Mouse (Mus musculus) thymus, adult 2 months (tissue): ENCODE measurements at regions not wholly inside any gene's neighbourhood (a gene's known extent, or its start where the extent isn't known, plus 50 kb on each side); places are given as distances from the start of the nearest gene placed in this dataset.

Experiments used
- CTCF ChIP-seq: fragments of 200-500 bp; IDR thresholded peaks from 2 replicates; pipeline ENCODE4 v1.5.1; 2012; ENCODE audit warnings: mild to moderate bottlenecking, control low read depth, low read length, moderate library complexity, borderline replicate concordance; ENCODE audit not compliant: control insufficient read depth, poor library complexity, insufficient read depth; ENCODE audit errors: extremely low read depth
- POLR2A ChIP-seq: fragments of 200-500 bp; IDR thresholded peaks from 2 replicates; pipeline ENCODE4 v1.6.1; 2012; ENCODE audit warnings: mild to moderate bottlenecking, low read length, control low read depth, moderate library complexity; ENCODE audit not compliant: control insufficient read depth, poor library complexity, insufficient read depth; ENCODE audit errors: extremely low read depth

DNA sequence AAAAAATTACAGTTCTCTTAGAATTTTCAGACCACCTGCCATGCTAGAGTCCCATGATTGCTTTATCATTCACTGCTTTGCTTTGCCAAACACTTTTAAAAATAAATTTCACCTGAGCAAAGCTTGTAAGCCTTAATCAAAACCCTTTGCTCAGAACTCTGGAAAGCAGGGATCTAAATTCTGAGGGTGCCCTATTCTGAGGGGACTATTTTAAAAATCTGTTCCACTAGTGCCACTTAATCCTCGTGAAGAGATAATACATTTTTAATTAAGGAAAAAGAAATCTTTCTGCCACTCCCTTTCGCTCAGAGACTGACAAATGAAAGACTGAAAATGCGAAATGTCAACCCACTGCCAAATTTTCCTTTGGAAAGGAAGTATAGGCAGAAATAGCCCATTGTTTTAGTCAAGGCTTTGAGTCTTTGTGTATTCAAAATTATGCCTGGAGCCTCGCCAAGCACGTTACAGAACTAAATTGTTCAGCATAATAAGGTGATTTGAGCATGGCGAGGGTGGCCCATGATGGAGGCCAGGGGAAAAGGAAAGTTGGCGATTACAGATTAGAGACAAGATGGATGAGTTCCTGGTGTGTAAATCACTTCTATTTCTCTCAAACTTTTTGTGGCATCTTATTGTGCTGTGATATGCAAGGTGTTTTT lies 197.4 kb upstream of the Slc16a7 start:
- no peak for TF ChIP-seq CTCF
- no peak for TF ChIP-seq POLR2A
